Mouse (Mus musculus): ENCODE results near the gene Lats2. TPM values are rescaled to one million over a fixed set of nuclear protein-coding genes. Genes with fewer than 3 reads are reported as not detected.

The Lats2 gene
- polyA plus RNA-seq, 1 experiment from 2014 or later = 18.0 TPM

DNA sequence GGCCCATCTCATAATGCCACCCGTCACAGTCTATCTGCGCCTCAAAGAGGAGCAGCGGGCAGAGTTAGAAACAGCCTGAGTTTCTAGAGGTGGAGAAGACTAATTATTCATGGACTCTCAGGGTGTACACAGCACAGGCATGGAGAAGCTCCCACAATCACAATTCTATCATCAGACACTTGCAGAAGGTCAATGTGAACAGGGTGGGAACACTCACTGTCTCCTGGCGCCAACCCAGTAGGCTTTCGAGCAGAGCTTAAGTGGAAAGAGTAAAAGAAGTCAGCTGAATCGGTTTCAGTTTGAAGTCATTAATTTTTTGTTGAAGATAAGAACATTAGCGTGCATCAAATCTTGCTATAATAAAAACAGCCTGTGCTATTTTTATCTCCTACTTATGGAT, 49.6 kb downstream of the Lats2 start:
- ATAC-seq (ENCODE audit: insufficient read depth, low FRiP score, low TSS enrichment) = no peak
- H3K4me3 ChIP-seq (ENCODE audit: low read depth, low read length) = no peak overlapping the region
- 89% methylated on average over 7 of the region's 7 CpGs for WGBS

DNA sequence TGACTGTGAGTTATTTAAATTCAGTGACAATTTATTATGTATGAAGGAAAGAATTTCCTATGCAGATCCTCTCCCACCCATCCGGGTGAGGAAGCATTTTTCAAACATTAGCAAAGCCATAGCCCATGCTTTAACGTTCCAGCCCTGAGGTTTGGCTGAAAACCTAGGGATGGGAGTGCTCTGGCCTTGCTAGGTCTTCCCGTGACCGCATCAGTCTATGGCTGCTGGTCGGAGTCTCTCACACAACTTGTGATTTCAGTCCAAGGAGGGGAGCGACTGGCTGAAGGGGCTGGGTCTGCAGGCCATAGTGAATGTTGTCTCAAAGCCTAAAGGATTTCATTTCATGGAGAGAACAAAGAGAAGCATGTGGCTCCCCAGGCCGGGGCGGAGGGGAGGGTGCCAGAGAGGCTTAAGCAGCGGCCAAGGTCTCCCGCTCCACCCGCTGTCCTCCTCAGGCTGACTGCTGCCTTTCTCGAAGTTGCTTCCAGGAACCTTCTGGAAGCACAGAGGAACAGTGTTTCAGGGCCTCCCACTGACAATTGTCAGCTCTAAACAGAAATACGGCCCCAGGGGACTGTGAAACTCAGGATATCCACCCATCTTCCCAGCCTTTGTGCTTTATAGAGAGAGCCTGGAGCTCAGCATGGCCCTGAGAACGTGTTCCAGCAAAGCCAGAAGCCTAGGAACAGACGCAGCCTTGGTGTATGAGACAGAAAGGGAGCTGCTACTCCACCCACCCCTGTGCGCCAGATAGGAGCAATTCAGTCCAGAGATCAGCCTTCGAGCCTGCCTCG, 50.9 kb downstream of the Lats2 start:
- Histone ChIP-seq H3K4me3 (ENCODE audit: low read depth, low read length) (no peak overlapping the region), H3K9me3 (ENCODE audit: control insufficient read depth, low read length) (no peaks in the 10 kb centered on the region), H3K27ac (ENCODE audit: low read depth, low read length) (0 out of 2 replicates have a peak overlapping the region, but pooled peaks have one; percentile 6), H3K27me3 (ENCODE audit: control insufficient read depth, insufficient read depth, low read length) (no peaks in the 10 kb centered on the region), H3K4me1 (ENCODE audit: control insufficient read depth, insufficient read depth, low read length) (no peaks in the 10 kb centered on the region), H3K9ac (ENCODE audit: low read length) (0 out of 2 replicates have a peak overlapping the region, but pooled peaks have one; percentile 19), H3K4me2 (ENCODE audit: low read depth) (no peak overlapping the region), H3K36me3 (ENCODE audit: control insufficient read depth, insufficient read depth, low read length) (no peaks in the 10 kb centered on the region)
- WGBS = 57% methylated on average over 18 of the region's 18 CpGs
- no peak for ATAC-seq (ENCODE audit: insufficient read depth, low FRiP score, low TSS enrichment)
- no peak for DNase-seq (ENCODE audit: low spot score)

More for the DNA sequence above, 49.6 kb downstream of the Lats2 start:
- H3K4me2 ChIP-seq (ENCODE audit: low read depth) = no peak overlapping the region
- H3K27me3 ChIP-seq (ENCODE audit: control insufficient read depth, insufficient read depth, low read length) = no peaks in the 10 kb centered on the region
- H3K9ac ChIP-seq (ENCODE audit: low read length) = no peak overlapping the region
- no peaks in the 10 kb centered on the region for H3K36me3 ChIP-seq (ENCODE audit: control insufficient read depth, insufficient read depth, low read length)
- H3K4me1 ChIP-seq (ENCODE audit: control insufficient read depth, insufficient read depth, low read length) = no peaks in the 10 kb centered on the region
- no peak for DNase-seq (ENCODE audit: low spot score)
- no peaks in the 10 kb centered on the region for H3K9me3 ChIP-seq (ENCODE audit: control insufficient read depth, low read length)
- H3K27ac ChIP-seq (ENCODE audit: low read depth, low read length) = no peak overlapping the region

DNA sequence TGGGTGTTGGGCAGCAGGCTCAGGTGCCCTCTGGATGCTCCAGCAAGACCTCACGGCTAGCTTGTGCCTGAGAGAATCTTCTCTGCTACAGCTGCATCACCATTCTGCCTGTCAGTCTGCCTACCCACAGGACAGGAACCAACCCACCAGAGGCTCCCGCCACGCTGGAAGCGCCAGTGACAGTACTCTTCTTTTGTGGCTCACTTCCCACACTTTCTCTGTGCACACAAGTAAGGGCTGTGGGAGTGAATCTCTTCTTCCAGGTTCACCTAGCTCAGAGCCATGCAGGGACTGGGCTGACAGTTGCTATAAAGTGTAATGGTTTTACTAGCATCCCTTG, 51.5 kb downstream of the Lats2 start:
- Histone ChIP-seq H3K4me3 (ENCODE audit: low read depth, low read length) (no peak overlapping the region), H3K27me3 (ENCODE audit: control insufficient read depth, insufficient read depth, low read length) (no peaks in the 10 kb centered on the region), H3K36me3 (ENCODE audit: control insufficient read depth, insufficient read depth, low read length) (no peaks in the 10 kb centered on the region), H3K9me3 (ENCODE audit: control insufficient read depth, low read length) (no peaks in the 10 kb centered on the region), H3K27ac (ENCODE audit: low read depth, low read length) (no peak overlapping the region), H3K9ac (ENCODE audit: low read length) (no peak overlapping the region), H3K4me2 (ENCODE audit: low read depth) (no peak overlapping the region), H3K4me1 (ENCODE audit: control insufficient read depth, insufficient read depth, low read length) (no peaks in the 10 kb centered on the region)
- DNase-seq (ENCODE audit: low spot score) (no peak), ATAC-seq (ENCODE audit: insufficient read depth, low FRiP score, low TSS enrichment) (no peak)
- 91% methylated on average over 4 of the region's 4 CpGs for WGBS

DNA sequence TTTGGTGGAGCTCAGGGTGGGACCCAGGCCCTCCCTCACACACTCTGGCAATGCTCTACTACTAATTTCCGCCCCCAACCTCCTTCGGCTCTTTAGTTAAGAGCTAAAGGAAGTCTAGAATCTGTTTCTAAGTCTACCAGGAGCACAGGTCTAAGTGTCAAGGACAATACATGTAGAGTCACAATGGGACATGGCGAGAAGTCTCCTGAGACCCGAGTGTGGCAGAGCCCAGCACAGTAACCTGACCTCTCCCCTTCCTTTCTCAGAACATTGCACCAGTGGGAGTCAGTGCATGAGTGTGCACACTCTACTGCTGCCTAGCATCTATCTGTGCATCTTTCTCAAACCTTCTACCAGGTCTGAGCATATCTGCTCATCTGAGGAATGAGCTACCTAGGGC, 52.4 kb downstream of the Lats2 start:
- Histone ChIP-seq H3K27ac (ENCODE audit: low read depth, low read length) (no peak overlapping the region), H3K4me3 (ENCODE audit: low read depth, low read length) (no peak overlapping the region), H3K27me3 (ENCODE audit: control insufficient read depth, insufficient read depth, low read length) (no peaks in the 10 kb centered on the region), H3K36me3 (ENCODE audit: control insufficient read depth, insufficient read depth, low read length) (no peaks in the 10 kb centered on the region), H3K4me2 (ENCODE audit: low read depth) (no peak overlapping the region), H3K9ac (ENCODE audit: low read length) (no peak overlapping the region), H3K9me3 (ENCODE audit: control insufficient read depth, low read length) (no peaks in the 10 kb centered on the region), H3K4me1 (ENCODE audit: control insufficient read depth, insufficient read depth, low read length) (no peaks in the 10 kb centered on the region)
- WGBS = 93% methylated on average over 4 of the region's 4 CpGs
- DNase-seq (ENCODE audit: low spot score) = no peak
- ATAC-seq (ENCODE audit: insufficient read depth, low FRiP score, low TSS enrichment) = no peak

DNA sequence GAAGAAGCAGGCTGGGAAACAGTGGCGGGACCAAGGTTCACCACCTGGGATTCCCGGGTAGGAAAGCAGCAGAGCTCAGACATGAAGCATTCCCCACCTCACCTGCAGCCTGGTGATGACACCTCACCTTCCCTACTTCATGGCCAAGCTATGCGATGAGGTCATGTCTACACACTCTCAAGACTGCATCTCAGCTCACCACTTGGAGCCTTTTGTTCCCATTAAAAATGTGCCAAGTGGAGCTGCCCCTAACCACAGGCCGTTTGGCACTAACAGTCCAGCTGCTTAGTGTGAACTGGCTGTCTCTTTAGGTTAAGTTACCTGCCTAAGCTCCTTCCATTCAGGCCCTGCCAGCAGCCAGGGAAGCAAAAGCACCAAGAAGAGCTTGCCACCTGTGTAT, 53.1 kb downstream of the Lats2 start:
- ATAC-seq (ENCODE audit: insufficient read depth, low FRiP score, low TSS enrichment) (no peak), DNase-seq (ENCODE audit: low spot score) (no peak)
- no peaks in the 10 kb centered on the region for H3K9me3 ChIP-seq (ENCODE audit: control insufficient read depth, low read length)
- H3K36me3 ChIP-seq (ENCODE audit: control insufficient read depth, insufficient read depth, low read length) = no peaks in the 10 kb centered on the region
- 91% methylated on average over 4 of the region's 4 CpGs for WGBS
- H3K9ac ChIP-seq (ENCODE audit: low read length) = no peak overlapping the region
- H3K4me1 ChIP-seq (ENCODE audit: control insufficient read depth, insufficient read depth, low read length) = no peaks in the 10 kb centered on the region
- H3K4me2 ChIP-seq (ENCODE audit: low read depth) = no peak overlapping the region
- no peak overlapping the region for H3K4me3 ChIP-seq (ENCODE audit: low read depth, low read length)
- H3K27me3 ChIP-seq (ENCODE audit: control insufficient read depth, insufficient read depth, low read length) = no peaks in the 10 kb centered on the region
- H3K27ac ChIP-seq (ENCODE audit: low read depth, low read length) = no peak overlapping the region

DNA sequence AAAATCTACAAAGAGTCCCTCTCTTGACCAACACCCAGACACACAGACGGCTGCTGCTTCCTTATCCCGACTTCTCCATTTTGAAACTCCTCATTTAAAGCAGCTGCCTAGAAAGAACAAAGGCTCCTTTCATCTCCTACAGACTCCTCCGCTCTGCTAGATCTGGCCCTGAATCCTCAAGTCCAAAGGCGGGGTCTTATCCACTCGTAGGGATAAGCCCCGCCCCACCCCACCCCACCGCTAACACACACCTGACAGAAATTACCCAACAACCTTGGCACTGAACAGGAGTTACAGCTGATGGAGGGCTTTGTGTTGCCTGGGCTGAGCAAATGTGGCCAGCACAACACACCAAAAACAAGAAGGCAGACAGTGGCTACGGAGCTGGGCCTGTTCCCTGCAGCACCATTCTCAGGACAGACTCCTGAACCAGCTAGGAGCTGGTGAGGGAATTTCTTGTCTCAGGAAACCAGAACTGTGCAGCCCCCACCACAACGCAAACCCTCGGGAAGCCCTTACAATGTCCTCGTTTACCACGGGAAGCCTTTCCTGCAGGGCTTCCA, 56.2 kb downstream of the Lats2 start:
- Histone ChIP-seq H3K27me3 (ENCODE audit: control insufficient read depth, insufficient read depth, low read length) (no peaks in the 10 kb centered on the region), H3K36me3 (ENCODE audit: control insufficient read depth, insufficient read depth, low read length) (peaks cover 11% of the 10 kb centered on the region), H3K27ac (ENCODE audit: low read depth, low read length) (peak overlapping the region; percentile 58; the same call in 1 of the 2 replicates), H3K4me3 (ENCODE audit: low read depth, low read length) (no peak overlapping the region), H3K9me3 (ENCODE audit: control insufficient read depth, low read length) (no peaks in the 10 kb centered on the region), H3K4me1 (ENCODE audit: control insufficient read depth, insufficient read depth, low read length) (no peaks in the 10 kb centered on the region), H3K4me2 (ENCODE audit: low read depth) (no peak overlapping the region), H3K9ac (ENCODE audit: low read length) (no peak overlapping the region)
- 64% methylated on average over 12 of the region's 12 CpGs for WGBS
- ATAC-seq (ENCODE audit: insufficient read depth, low FRiP score, low TSS enrichment) (peak; percentile 74; the same call in 1 of the 2 replicates), DNase-seq (ENCODE audit: low spot score) (peak; percentile 27)

DNA sequence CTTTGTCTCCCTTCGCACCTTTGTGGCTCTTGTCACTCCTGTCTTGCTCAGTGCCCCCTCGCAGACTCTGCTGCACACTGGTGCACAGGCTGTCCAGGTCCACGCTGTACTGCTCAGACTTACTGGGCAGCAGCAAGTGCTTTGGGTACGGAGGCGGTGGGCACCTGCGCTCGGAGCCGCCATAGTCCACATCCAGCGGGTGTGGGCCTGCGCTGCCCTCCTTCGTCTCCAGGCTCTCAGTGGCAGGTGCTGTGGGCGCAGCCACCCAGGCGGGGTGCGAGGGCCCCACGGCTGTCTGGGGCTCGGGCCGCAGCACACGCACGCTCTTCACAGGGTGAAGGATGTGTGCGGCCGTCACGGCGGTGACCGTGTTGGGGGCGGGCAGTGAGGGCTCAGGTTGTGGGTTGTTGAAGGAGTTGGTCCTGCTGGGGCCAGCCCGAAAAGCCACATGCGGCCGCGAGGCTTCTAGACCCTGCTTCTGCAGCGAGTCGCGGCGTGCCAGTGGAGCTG, 58.7 kb downstream of the Lats2 start:
- Histone ChIP-seq H3K4me3 (ENCODE audit: low read depth, low read length) (no peak overlapping the region), H3K9me3 (ENCODE audit: control insufficient read depth, low read length) (no peaks in the 10 kb centered on the region), H3K4me2 (ENCODE audit: low read depth) (no peak overlapping the region), H3K27me3 (ENCODE audit: control insufficient read depth, insufficient read depth, low read length) (no peaks in the 10 kb centered on the region), H3K4me1 (ENCODE audit: control insufficient read depth, insufficient read depth, low read length) (no peaks in the 10 kb centered on the region), H3K27ac (ENCODE audit: low read depth, low read length) (no peak overlapping the region), H3K36me3 (ENCODE audit: control insufficient read depth, insufficient read depth, low read length) (peaks cover 15% of the 10 kb centered on the region), H3K9ac (ENCODE audit: low read length) (no peak overlapping the region)
- WGBS = 94% methylated on average over 33 of the region's 33 CpGs
- ATAC-seq (ENCODE audit: insufficient read depth, low FRiP score, low TSS enrichment) (no peak), DNase-seq (ENCODE audit: low spot score) (no peak)

DNA sequence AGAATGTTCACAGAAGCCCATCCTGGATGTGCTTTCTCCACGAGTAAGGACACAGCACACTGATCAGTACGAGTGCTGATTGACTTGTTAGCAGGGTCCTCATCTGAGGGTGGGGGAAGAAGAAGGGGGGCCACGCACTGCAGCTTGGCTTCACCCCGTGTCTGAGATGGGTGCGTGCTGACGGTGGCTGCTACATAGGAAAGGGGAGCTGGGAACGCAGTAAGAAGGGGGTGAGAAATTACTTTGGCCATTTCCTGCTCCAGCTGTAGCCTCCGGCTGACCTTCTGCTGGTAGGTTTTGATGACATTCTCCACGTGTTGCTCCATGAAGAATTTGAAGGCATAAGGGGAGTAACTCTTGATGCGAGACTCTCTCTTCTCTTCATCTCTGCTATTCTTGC, 59.2 kb downstream of the Lats2 start:
- 92% methylated on average over 10 of the region's 10 CpGs for WGBS
- H3K27me3 ChIP-seq (ENCODE audit: control insufficient read depth, insufficient read depth, low read length) = no peaks in the 10 kb centered on the region
- H3K9ac ChIP-seq (ENCODE audit: low read length) = no peak overlapping the region
- no peaks in the 10 kb centered on the region for H3K9me3 ChIP-seq (ENCODE audit: control insufficient read depth, low read length)
- no peak overlapping the region for H3K4me2 ChIP-seq (ENCODE audit: low read depth)
- H3K36me3 ChIP-seq (ENCODE audit: control insufficient read depth, insufficient read depth, low read length) = peaks cover 15% of the 10 kb centered on the region
- DNase-seq (ENCODE audit: low spot score) (no peak), ATAC-seq (ENCODE audit: insufficient read depth, low FRiP score, low TSS enrichment) (no peak)
- no peak overlapping the region for H3K4me3 ChIP-seq (ENCODE audit: low read depth, low read length)
- H3K4me1 ChIP-seq (ENCODE audit: control insufficient read depth, insufficient read depth, low read length) = no peaks in the 10 kb centered on the region
- H3K27ac ChIP-seq (ENCODE audit: low read depth, low read length) = no peak overlapping the region

DNA sequence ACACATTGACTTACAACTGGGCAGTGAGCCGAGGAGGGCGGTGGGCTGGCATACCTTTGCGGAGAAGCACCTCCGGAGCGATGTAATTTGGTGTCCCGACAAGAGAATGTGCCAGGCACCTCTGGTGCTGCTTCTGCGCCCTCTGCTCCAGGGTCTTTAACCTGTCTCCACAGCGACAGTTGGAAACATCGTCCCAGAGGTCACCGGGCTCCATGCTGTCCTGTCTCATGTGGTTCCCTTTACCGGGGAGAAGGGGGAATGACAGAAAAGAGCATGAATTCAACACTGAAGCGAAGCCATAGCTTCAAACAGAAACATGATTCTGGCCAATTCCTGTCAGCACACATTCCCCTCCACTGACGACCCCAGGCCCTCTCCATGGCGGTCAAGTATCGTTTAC, 62.1 kb downstream of the Lats2 start:
- no peak for ATAC-seq (ENCODE audit: insufficient read depth, low FRiP score, low TSS enrichment)
- H3K9me3 ChIP-seq (ENCODE audit: control insufficient read depth, low read length) = no peaks in the 10 kb centered on the region
- H3K9ac ChIP-seq (ENCODE audit: low read length) = no peak overlapping the region
- H3K27me3 ChIP-seq (ENCODE audit: control insufficient read depth, insufficient read depth, low read length) = no peaks in the 10 kb centered on the region
- no peaks in the 10 kb centered on the region for H3K4me1 ChIP-seq (ENCODE audit: control insufficient read depth, insufficient read depth, low read length)
- H3K27ac ChIP-seq (ENCODE audit: low read depth, low read length) = no peak overlapping the region
- H3K4me2 ChIP-seq (ENCODE audit: low read depth) = no peak overlapping the region
- H3K36me3 ChIP-seq (ENCODE audit: control insufficient read depth, insufficient read depth, low read length) = peaks cover 15% of the 10 kb centered on the region
- no peak for DNase-seq (ENCODE audit: low spot score)
- WGBS = 94% methylated on average over 15 of the region's 15 CpGs
- H3K4me3 ChIP-seq (ENCODE audit: low read depth, low read length) = no peak overlapping the region

All from neural tube, embryonic 11.5 days (tissue).